Mouse (Mus musculus) 3T3-L1 (cell line): ENCODE data around the gene Slc28a1.

Experiments
- DNase-seq: peaks from one replicate; pipeline ENCODE4 v3.0.0-alpha.2; 2015; ENCODE audit warnings: low read depth, low spot score

Gene Slc28a1

GRCm38 (mm10) chr7:81114555-81114954, at the start of gene Slc28a1:
Gene Slc28a1 (plus strand): TSS chr7:81114799.
- DNase-seq: no peak

GRCm38 (mm10) chr7:81066714-81067113, 47.9 kb upstream of the Slc28a1 start:
- DNase-seq: no peak

- DNase-seq: peak; percentile 11
These were observed 42.1 kb upstream of the Slc28a1 start for GRCm38 (mm10) chr7:81072463-81072862.

GRCm38 (mm10) chr7:81073273-81073672, 41.3 kb upstream of the Slc28a1 start:
- no peak for DNase-seq

- no peak for DNase-seq
These were observed 40.1 kb upstream of the Slc28a1 start for GRCm38 (mm10) chr7:81074546-81074945.

- no peak for DNase-seq
These were observed 39.3 kb upstream of the Slc28a1 start for GRCm38 (mm10) chr7:81075299-81075698.

- no peak for DNase-seq
These were observed 38.9 kb upstream of the Slc28a1 start for GRCm38 (mm10) chr7:81075732-81076131.

- DNase-seq: no peak
These were observed 37.6 kb upstream of the Slc28a1 start for GRCm38 (mm10) chr7:81077009-81077408.

GRCm38 (mm10) chr7:81078740-81079139, 35.9 kb upstream of the Slc28a1 start:
- no peak for DNase-seq

GRCm38 (mm10) chr7:81093420-81093965, 21.1 kb upstream of the Slc28a1 start:
- DNase-seq: no peak

- no peak for DNase-seq
These were observed 20.4 kb upstream of the Slc28a1 start for GRCm38 (mm10) chr7:81094104-81094757.

- DNase-seq: no peak
These were observed 14.3 kb upstream of the Slc28a1 start for GRCm38 (mm10) chr7:81100341-81100740.

GRCm38 (mm10) chr7:81102854-81103253, 11.7 kb upstream of the Slc28a1 start:
- no peak for DNase-seq

- DNase-seq: no peak
These were observed 9.1 kb upstream of the Slc28a1 start for GRCm38 (mm10) chr7:81105525-81105924.

- DNase-seq: no peak
These were observed 6.4 kb upstream of the Slc28a1 start for GRCm38 (mm10) chr7:81108226-81108625.

- DNase-seq: peak; percentile 21
These were observed 4.6 kb upstream of the Slc28a1 start for GRCm38 (mm10) chr7:81109717-81110651.

GRCm38 (mm10) chr7:81110791-81111190, 3.8 kb upstream of the Slc28a1 start:
- no peak for DNase-seq

- no peak for DNase-seq
These were observed 2.9 kb upstream of the Slc28a1 start for GRCm38 (mm10) chr7:81111729-81112128.

- DNase-seq: no peak
These were observed 1.8 kb upstream of the Slc28a1 start for GRCm38 (mm10) chr7:81112686-81113360.

- no peak for DNase-seq
These were observed 6.5 kb downstream of the Slc28a1 start for GRCm38 (mm10) chr7:81121099-81121498.

- DNase-seq: no peak
These were observed 8.2 kb downstream of the Slc28a1 start for GRCm38 (mm10) chr7:81122808-81123207.

GRCm38 (mm10) chr7:81123553-81123952, 9.0 kb downstream of the Slc28a1 start:
- no peak for DNase-seq
